Mouse (Mus musculus): Measurements from ENCODE around the gene Slc41a3.

Slc41a3 gene

GRCm38 (mm10) chr6:90597592-90597991 is 6.9 kb upstream of the Slc41a3 start:
- in situ Hi-C loops (cut with MboI, MseI), result no loop called here

GRCm38 (mm10) chr6:90598197-90598596 is 6.3 kb upstream of the Slc41a3 start:
- in situ Hi-C loops (cut with MboI, MseI), result no loop called here

GRCm38 (mm10) chr6:90600351-90600750 is 4.2 kb upstream of the Slc41a3 start:
- in situ Hi-C loops (cut with MboI, MseI), result no loop called here

GRCm38 (mm10) chr6:90601736-90602135 is 2.8 kb upstream of the Slc41a3 start:
- in situ Hi-C loops (cut with MboI, MseI), result no loop called here

DNA sequence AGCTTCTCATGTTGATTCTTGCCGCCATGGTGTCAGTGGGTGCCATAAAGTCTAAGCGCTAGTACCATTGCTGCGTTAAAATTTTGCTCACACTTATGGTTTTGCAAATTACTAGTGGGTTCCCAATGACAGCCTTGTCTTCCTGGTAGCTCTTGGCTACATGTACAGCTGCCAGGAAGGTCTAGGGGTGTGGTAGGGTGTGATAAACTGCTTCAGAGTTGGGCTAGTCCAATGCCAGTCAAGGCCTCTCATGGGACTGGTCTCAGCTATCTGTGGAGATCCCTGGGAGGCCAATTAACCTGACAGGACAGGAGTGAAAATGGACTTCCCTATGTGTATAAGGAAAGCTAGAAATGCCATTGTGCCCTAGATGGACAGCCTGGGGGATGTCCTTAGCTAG is 2.2 kb upstream of the Slc41a3 start:
- in situ Hi-C loops (cut with MboI, MseI), result no loop called here

DNA sequence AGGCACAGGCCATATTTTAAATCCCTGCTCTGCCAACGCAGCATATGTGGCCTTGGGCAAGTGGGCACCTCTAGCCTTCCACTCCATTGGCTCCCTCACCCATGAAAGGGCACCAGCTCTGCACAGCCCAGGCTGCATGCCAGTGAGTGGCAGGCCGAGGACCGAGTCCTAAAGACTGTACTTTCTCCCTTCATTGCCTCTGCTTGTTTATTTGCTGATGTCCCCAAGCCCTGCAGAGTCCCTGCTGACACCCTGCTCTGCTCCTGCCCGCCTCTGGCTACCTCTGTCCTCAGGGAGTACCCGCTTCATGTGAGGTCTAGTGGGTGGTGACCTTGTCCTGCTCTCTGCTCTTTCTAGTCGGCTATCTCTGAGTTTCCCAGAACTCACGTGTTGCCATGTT is 1.4 kb upstream of the Slc41a3 start:
- in situ Hi-C loops (cut with MboI, MseI), result no loop called here

- in situ Hi-C loops (cut with MboI, MseI), result no loop called here
These were observed 395 bp upstream of the Slc41a3 start for GRCm38 (mm10) chr6:90604130-90604529.

DNA sequence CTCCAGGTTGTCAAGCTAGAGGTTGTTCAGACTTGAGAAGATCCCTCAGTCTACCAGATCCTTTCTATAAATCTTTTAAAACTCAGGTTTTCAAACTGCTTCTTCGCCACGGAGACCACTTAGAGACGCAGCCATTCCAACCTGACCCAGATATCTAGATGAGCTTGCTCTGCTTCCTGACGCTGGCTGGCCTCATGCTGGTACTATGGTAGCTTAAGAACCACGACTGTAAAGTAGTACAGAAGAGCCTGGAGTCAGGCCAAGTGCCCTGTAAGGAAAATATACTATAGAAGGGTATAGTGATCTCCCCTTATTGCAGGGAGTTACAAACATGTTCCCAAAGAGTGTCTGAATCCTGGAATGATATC is 757 bp downstream of the Slc41a3 start:
- in situ Hi-C loops (cut with MboI, MseI), result no loop called here

GRCm38 (mm10) chr6:90606538-90606937 is 2.0 kb downstream of the Slc41a3 start:
- in situ Hi-C loops (cut with MboI, MseI), result no loop called here

GRCm38 (mm10) chr6:90607196-90607595 is 2.7 kb downstream of the Slc41a3 start:
- in situ Hi-C loops (cut with MboI, MseI), result no loop called here

GRCm38 (mm10) chr6:90608186-90608585 is 3.7 kb downstream of the Slc41a3 start:
- in situ Hi-C loops (cut with MboI, MseI), result no loop called here

GRCm38 (mm10) chr6:90610248-90610647 is 5.7 kb downstream of the Slc41a3 start:
- in situ Hi-C loops (cut with MboI, MseI), result no loop called here

DNA sequence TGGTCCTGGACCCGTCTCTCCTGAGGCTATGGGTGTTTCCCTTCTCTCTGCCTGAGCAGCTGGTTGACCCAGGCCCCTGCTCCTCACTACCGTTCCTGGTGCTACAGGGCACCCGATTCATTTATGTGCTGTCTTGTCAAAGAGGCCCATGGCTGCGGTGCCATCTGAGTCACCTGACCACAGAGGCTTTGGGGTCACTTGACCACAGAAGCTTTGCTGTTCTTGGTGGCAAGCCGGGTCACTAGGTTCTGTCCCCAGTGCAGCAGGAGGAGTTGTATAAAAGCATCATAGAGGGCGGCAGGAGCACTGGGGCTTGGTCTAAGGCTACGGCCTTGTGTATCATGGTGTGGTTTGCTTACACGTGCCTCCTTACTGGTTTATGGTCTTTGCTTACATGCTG is 8.8 kb downstream of the Slc41a3 start:
- in situ Hi-C loops (cut with MboI, MseI), result no loop called here

DNA sequence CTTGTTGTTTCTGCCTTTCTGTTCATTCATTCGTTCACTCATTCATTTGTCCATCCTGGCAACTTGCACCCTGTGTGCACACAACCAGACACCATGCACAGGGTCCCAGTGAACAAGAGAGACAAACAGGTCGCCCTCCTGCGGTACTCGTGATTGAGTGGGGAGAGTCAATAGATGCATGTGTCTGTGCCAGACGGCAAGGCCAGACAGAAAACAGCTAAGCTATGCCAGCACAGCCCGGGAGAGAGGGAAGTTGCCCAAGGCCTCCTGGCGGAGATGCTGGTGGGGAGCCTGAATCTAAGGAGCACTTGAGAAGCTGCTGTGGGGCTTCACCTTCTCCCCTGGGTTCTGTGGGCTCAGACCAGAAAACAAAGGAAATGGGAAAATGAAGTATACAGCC is 10.8 kb downstream of the Slc41a3 start:
- in situ Hi-C loops (cut with MboI, MseI), result no loop called here

- in situ Hi-C loops (cut with MboI, MseI), result no loop called here
These were observed 11.5 kb downstream of the Slc41a3 start for GRCm38 (mm10) chr6:90615991-90616390.

- in situ Hi-C loops (cut with MboI, MseI), result no loop called here
These were observed 12.0 kb downstream of the Slc41a3 start for GRCm38 (mm10) chr6:90616481-90616880.

DNA sequence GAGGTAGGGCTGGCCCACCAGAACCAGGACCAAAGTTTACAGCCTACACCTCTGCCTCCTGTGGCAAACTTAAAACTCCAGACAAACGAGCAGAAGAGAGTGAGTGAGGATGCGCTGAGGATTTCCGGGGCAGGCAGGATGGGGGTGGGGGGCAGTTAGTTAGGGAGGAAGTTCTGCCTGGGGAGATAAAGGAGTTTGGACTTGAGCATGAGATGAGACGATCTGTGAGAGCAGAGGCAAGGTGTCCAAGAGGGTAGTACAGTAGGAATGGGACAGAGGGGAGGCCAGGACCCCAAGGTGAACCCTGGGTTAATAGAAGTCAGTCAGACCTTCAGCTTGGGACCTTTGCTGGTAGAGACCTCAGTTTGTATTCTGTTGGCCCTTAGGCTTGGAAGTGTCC is 13.7 kb downstream of the Slc41a3 start:
- in situ Hi-C loops (cut with MboI, MseI), result no loop called here

DNA sequence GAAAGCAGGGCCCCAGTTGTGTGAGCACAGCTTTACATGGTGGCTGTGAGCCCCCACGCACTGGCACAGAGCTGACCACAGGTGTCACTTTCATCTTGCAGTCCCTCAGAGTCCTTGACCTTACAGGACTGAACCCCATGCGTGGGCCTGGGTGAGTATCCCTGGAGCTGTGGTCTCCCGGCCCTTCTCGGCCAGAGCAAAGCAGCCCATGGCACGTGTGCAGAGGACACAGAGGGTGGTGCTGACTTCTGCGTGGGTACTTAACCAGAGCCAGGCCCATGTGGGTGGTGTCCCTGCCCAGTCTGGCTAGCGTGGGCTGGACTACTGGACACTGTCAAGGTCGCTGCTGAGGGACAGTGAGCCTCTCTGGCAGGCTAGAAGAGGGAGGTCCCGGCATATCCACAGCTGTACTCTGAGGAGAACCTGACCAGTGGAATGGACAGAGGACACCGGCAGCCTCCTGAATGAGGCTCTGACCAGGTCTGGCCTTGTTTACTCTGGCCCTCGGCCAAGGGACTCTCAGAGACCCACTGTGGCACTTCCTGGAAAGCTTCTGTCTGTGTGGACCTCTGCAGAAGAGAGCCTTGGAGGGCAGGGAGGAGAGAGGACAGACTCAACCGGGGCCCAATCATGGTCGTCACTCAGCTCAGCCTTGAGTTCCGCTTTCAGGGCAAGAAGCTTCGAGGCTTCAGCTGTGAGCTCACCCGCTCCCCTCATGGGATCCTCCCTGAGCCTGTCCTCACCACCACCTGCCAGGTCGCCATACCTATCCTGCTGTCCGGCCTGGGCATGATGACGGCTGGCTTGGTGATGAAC is 14.5 kb downstream of the Slc41a3 start:
- in situ Hi-C loops (cut with MboI, MseI), result no loop called here

DNA sequence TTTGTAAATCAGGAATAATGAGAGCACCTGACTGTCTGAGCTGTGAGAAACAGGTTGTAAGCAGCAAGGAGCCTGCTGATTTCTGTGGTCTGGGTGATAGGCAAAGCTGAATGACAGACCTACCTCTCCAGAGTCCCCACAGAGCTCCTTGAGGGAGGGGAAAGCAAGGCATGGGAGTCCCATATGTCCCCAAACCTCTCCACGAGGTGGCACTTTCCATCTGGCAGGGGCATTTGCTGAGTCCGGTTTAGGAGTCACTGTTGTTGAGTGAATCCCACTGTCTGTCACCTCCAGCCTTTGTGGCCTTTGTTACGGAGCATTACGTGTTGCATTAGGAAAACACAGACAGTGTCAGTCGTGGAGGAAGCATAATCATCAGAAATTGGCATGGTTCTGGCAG is 15.4 kb downstream of the Slc41a3 start:
- in situ Hi-C loops (cut with MboI, MseI), result no loop called here

- in situ Hi-C loops (cut with MboI, MseI), result no loop called here
These were observed 16.5 kb downstream of the Slc41a3 start for GRCm38 (mm10) chr6:90620791-90621583.

DNA sequence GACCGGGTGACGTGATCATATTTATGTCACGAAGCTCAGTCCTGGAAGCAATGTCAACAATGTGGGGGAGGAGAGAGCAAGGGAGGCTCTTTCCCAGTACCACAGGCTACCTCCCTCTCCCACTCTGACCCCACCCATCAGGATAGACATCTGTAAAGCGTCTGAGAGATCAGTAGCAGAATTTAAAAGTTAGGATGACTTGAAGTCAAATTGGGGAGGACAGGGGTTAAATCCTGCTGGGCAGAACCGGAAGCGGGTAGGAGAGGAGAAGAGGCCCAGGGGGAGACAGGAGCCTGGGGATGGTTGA is 17.0 kb downstream of the Slc41a3 start:
- in situ Hi-C loops (cut with MboI, MseI), result no loop called here

GRCm38 (mm10) chr6:90622758-90623455 is 18.4 kb downstream of the Slc41a3 start:
- in situ Hi-C loops (cut with MboI, MseI), result no loop called here

DNA sequence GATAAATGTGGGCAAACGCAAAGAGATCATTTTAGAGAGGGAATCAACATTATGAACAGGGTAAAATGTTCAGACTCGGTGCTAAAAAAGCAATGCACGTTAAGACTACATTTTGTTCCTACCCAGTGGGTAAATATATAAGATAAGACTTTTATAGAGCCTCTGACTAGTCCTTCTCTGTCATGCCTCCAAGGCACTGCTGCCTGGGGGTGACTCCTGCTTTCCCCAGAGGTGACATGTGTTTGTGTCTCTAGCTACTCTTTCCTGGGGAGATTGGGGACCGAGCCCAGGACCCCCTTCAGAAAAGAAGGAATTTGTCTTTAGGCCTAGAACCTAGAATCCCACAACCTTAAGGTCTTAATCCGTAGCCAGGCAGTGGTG is 18.9 kb downstream of the Slc41a3 start:
- in situ Hi-C loops (cut with MboI, MseI), result no loop called here

Measured in T-helper 1 cell (primary cell).